Mouse (Mus musculus) urinary bladder, adult 2 months (tissue): ENCODE measurements around the gene Fgfr2. TPM values are rescaled to one million over a fixed set of nuclear protein-coding genes. Genes with fewer than 3 reads are reported as not detected.

Source experiments
- DNase-seq: peaks from one replicate; pipeline ENCODE4 v3.0.0; 2022; ENCODE audit warnings: low spot score
- polyA plus RNA-seq: library from polyadenylated mRNA; depleted of rRNA; stranded (reverse); fragments of >200 nt; gene quantifications from 2 replicates; pipeline ENCODE4 v1.2.3, GENCODE M21; 2012

Fgfr2 gene
- polyA plus RNA-seq, 1 experiment, result 80.2 TPM

DNA sequence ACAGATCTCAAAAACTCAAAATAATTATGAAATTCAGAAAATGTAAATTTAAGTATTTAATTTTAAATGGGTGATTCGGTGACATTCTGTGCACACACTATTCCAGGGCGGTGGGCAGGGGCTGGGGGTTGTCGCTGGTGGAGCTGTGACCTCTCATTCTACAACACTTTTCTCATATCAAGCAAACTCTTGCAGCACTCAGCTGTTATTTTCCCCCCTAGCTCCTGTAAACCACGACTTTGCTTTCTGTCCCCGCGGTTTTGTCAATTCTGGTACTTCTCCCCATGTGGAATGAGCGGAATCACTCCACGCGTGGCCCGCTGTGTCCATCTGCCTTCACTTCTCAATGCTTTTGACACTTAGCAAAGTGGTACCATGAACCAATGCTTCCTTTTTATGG, 2549.4 kb downstream of the Fgfr2 start:
- no peak for DNase-seq

DNA sequence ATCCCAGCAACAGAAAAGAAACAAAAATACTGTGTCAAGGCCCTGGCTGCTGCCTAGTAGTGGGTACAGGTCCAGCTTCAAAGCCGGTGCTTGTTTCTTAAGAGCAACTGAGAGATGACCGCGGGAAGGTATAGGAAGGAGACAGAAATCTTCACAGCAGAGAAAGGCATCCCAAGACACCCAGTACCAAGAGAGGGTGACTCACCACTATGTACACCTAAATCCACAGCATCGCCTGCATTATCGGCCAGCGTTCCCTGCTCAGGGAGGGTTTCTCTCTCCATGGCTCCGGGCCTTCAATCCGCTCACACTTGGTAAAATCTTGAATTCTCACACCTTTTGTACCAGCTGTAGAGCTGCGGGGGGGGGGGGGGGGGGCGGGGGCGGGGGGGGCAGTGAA, 2550.3 kb downstream of the Fgfr2 start, which contains the start of gene Nsmce4a:
Gene Nsmce4a, minus strand, starts transcription at position 298 of the 400 bp plus-strand sequence.
- DNase-seq, result no peak

DNA sequence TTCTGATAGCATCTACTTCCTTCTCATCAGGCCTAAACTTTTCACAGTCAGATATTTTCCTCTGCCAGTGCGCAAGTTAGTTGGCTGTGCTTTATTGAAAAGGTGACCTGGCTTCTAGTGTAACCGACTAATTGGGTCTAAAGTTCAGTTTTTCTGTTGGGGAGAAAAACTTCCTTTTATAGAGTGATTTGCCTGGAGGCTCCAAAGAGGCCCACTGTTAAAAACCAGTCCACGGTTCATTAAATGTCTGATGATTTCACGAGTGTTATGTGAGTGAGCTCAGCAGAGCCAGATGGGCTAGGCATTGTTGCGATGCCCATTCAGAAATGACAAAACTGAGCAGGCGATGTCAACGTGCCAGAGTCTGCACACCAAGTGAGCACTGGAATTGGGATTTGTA, 2552.7 kb downstream of the Fgfr2 start:
- no peak for DNase-seq

DNA sequence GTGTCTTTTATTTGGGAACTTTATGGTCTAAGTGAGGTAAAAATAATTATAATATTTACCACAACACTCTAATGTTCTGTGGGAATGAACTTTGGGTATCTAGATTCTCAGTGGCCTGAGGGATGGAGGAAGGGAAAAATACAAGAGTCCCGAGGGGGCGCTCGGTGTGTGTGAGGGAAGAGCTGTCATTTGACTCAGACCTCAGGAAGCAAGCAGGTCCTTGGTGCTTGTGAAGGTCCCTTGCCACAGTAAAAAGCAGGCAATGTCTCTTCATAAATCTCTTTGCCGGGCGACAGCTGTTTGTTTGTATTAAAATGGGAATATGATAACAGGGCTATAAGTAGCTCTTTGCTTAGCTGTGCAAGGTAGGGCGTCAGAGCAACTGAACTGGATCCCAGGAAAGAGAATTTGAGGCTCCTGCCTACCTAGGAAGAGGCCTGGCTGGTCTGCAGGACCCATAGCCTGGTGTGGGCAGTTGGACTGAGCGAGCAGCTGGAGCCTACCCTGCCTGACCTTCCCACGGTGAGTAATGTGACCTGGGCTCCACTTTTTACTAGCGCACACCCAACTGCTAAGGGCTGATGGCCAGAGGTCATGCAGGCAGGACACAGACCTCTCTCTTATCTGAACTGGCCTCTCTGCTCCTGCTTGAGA, 2554.2 kb downstream of the Fgfr2 start:
- no peak for DNase-seq

DNA sequence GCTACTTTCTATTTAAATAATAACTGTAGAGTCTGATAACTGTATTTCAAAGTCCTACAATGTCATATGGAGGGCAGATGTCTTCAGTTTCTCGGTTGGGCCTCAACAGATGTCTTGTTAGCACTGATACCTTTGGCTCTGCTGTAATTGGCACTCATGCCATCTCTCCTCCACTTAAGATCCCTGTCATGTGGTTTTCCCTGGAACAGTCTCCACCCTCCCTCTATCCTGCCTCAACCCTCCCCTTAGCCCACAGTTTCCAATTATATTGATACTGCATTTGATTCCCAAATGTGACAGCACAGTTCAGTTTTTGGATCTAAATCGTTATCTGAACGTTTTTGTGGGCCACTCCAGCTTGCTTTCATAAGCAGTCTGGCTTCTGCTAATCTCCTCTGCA, 2558.6 kb downstream of the Fgfr2 start:
- DNase-seq, result no peak

DNA sequence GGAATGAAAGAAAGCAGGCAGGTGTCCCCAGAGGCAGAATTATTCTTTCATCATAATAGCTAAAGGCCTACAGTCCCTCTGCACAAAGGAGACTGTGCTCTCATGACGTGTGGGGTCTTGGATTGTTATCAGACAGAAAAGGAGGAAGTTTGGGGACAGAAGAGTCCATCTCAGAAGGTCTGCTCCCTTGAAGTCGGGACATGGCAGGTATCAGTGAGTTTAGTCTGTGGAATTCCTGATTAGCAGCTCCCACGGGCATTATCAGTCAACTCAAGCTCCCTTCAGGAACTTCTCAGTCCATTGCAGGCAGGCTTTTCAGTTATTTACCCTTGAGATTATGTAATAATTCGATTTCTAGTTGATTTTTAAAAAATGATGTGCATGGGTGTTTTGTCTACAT, 2559.3 kb downstream of the Fgfr2 start:
- DNase-seq, result no peak

DNA sequence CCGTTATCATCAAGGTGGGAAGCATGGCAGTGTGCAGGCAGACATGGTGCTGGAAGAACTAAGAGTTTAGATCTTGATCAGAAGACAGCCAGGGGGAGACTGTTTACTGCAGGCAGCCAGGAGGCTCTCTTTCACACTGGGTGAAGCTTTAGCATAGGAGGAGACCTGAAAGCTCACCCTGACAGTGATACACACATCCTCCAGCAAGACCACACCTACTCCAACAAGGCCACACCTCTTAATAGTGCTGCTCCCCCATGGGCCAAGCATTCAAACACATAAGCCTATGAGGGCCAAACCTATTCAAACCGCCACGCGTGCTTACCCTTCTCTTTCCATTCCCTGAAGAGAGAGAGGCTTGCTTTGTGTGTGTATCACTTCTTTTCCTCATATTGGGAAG, 2559.9 kb downstream of the Fgfr2 start:
- DNase-seq, result no peak

DNA sequence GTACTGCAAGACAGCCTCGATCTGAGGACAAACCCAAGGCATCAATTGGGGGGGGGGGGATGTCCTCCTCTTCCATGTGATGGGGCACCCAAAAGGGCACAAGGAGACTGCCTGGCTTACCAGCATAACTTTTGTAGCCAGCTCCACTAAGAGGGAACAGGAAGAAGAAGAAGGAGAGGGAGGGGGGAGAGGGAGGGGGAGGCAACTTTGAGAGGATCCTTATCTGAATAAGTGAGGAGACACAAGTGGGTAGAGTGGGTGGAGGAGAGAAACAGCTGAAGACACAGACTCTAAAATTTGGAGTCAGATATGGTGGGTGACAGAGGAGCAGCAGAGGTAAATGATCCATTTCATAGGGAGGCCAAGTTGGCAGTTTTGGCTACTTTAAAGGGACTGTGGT, 2562.2 kb downstream of the Fgfr2 start:
- no peak for DNase-seq

DNA sequence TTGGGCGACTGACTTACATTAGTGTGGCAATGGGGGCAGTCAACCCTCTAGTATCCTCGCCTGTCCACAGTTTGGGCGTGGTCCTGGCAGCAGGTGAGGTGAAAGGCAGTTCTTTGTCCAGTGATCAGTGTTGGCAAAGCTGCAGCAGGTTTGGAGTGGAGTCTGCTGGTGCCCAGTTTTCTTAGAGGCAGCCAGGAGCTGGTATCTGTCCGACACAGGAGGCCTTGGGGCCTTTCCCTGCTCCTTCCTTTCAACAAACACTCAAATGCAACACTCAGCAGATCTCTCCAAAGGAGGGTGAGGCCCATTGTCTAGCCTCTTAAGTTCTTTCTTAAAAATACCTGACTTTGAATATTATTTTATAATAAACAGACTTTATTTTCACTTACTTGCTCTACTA, 2564.6 kb downstream of the Fgfr2 start:
- no peak for DNase-seq

DNA sequence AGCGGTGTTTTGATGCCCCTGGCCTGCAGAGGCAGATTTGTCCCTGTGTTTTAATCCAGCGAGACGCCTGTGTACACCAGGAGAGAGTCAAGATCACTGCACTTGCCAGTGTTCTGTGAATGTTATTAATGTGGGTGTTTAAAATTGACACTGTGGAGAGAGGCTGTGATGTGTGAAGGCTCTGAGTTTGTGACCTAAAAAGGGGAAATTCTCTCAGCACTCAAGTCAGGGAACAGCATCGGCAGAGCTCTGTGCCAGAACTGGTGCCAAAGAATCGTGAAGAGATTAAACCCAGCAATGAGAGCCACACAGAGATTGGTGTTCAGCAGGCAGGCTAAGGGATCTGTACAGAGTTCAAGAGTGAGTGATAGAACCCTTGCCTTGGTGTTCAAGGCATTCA, 2567.6 kb downstream of the Fgfr2 start:
- DNase-seq, result no peak

DNA sequence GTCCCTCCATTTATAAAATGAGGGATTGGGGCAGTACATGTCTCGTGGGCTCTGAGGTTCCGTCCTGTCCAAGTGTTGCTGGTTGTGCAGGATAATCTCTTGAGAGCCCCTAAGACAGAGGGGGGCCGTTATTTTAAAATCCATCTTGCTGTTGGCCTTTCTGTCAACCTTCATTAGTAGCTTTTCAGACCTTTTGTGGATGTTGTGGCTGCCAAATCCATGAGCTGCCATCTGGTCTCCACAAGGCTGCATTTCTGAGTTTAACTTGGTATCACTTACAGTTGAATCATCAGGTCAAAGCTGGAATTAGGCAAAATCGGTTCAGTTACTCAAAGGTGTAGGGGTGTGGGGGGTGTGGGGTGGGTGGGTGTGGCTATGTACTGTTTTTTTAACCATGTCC, 2569.8 kb downstream of the Fgfr2 start:
- no peak for DNase-seq

DNA sequence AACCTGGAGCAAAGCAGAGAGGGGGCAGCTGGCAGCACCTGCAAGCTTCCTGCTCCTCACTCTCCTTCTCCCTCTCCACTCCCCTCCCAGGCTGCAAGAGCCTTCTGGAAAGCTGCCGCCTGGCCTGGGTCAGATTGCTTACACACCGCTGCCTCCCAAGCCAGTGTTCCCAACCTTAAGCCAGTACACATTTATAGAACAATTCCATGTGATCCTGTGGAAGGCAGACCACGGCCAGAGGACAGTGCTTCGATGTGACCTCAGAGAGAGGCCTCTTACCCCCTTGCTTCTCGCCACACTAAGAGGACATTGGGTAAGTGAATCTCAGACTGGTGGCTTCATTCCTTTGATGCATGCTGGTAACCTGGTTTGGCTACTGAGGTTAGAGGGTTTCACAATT, 2570.4 kb downstream of the Fgfr2 start:
- no peak for DNase-seq

DNA sequence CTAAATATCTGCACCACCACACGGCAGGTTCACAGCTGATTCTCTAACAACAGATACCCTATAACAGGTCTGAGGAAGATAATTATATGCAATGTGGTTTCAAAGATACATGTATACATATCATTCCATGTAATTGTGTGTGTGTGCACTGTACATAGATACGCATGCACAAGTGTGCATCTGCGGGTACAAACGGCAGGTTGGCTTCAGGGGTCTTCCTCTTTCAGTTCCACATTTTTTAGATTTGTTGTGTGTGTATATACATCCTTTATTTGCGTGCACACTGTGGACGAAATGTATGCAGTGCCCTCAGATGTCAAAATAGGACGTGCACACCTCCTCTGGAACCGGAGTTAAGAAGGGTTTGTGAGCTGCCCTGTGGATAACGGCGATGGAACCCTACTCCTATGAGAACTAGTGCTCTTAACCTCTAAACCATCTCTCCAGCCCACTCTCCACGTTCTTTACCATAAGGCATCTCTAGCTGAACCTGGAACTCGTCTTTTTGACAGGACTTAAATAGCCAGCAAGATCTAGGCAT, 2575.4 kb downstream of the Fgfr2 start:
- no peak for DNase-seq

DNA sequence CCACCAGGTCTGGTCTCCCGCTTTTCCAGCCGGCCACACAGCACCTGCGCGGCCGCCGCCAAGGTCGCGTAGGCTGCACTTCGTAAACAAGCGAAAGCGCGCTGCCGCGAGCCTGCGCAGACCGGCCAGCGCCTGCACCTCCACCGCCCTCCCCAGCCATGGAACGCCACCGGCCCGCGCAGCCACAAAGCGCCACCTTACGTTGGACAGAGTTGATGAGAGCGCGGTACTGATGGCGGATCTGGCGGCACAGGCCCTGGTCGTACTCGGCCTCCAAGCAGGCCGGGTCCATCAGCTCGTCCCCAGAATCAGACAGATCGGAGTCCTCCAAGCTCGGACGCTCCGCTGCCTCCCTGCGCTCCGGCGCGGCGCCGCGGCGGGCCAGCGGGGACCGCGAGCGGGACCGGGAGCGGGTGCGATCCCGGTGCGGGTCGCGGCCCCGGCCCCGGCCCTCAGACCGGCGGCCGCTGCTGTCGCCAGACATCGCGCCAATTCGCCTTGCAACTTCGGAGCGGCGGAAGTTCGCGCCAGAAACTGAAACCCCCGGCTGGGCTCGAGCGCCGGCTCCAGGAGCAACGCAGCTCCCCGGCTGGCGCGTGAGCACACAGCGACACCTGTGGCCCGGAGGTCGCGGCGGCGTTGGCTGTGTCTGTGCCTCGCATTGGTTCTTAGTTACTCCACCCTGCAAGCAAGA, 2576.2 kb downstream of the Fgfr2 start:
- peak; percentile 87 for DNase-seq

DNA sequence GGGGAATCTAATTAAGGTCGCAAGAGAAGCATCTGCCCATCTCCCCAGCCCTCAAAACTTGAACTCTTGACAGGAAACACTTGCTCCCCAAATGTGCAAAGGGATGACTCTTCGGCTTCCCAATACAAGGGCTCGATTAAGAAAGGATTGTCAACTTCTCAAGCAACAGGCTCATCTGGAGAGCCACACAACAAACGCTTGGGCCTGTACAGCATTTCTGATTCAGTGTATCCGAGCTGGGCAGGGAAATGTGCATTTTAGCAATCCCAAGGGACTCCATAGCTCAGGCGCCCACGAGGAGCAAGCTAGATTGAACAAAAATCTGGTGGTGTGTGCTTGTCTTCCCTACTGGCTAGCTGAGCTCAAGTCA, 2576.7 kb downstream of the Fgfr2 start:
- no peak for DNase-seq

DNA sequence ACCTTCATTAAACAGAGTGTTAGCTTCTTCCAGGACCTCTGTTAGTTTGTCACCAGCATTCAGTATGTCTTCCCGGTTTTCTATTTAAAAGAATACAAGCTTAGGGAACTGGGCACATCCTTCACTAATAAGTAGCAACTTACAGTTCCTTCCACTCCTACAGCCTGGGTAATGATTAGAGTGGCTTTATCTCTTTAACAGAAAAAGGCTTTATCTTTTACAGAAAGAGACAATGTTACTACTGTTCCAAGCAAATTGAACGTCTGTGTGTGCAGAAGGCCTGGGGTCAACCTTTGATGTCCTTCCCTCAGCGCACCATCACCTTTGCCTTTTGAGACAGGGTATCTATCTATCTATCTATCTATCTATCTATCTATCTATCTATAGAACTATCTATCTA, 2577.3 kb downstream of the Fgfr2 start:
- DNase-seq, result no peak

DNA sequence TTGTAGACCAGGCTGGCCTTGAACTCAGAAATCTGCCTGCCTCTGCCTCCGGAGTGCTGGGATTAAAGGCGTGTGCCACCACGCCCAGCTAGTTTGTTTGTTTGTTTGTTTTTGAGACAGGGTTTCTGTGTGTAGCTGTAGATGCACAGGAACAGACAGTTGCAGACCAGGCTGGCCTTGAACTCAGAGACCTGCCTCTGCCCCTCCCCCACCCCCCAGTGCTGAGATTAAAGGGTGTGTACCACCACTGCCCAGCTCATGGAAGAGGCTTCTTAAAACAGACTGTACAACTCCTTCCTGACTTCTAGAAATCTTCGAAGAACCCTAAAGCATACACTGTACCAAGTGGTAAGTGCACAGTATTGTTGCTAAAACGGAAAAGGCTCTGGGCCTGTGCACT, 2577.7 kb downstream of the Fgfr2 start:
- no peak for DNase-seq

DNA sequence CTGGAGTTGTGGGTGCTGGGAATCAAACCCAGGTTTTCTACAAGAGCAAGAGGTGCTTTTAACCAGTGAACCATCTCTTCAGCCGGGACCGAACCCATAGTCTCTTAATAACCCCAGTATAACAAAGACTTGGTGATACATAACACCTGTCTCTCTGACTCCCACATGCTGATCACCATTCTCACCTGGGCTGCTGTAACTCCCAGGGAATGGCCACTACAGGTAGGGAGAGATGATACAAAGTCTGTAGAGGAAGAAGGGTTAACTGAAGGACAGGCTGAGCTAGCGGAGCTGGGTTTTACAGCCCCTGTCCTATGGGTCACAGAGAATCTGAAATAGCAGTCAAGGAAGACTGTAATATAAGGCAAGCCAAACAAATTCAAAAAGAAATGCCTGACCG, 2580.0 kb downstream of the Fgfr2 start:
- DNase-seq, result no peak

DNA sequence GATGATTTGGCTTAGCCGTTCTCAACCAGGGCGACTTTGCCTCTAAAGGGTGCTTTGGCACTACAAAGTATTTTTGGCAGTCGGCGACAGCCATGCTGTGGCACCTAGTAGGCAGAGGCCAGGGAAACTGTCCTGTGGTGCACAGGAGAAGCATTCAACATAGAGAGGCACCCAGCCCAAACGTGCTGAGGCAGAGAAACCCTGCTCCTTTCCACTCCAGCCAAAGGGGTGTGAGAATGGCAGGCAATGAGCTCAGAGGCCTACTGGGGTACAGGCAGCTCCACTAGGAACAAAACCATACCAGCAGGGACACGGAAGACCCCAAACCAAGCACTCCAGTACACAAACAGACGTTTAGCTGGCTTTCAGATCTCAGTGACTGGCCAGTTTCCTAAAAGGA, 2583.0 kb downstream of the Fgfr2 start:
- DNase-seq, result no peak

DNA sequence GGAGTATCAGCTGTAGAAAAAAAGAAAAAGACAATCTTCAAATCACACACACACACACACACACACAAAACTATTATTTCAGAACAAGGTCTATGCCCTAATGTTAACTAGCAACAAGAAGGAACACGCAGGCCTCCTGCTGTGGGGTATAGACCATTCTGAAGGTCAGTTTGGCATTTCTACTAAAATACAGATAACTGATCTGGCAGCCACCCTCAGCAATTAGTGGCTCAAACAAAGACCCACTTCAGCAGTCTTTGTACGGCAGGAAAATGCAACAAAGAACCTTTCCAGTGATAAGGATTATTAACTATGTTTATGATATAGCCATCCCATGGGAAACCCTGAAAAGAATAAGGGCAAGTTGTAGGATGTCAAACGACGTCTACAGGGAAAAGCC, 2586.1 kb downstream of the Fgfr2 start:
- DNase-seq, result no peak

DNA sequence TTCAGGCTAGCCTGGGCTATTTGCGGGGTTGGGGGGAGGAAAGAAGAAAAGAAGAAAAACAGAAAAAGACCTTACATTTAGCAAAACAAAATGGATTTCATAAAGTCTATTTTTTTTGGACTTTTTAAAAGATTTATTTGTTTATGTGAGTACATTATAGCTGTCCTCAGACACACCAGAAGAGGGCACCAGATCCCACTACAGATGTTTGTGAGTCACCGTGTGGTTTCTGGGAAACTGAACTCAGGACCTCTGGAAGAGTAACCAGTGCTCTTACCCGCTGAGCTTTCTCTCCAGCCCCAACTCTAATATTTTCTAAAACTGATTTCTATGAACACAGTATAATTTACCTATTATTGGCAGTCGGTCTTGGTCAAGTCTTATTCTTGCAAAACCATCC, 2588.0 kb downstream of the Fgfr2 start:
- no peak for DNase-seq

DNA sequence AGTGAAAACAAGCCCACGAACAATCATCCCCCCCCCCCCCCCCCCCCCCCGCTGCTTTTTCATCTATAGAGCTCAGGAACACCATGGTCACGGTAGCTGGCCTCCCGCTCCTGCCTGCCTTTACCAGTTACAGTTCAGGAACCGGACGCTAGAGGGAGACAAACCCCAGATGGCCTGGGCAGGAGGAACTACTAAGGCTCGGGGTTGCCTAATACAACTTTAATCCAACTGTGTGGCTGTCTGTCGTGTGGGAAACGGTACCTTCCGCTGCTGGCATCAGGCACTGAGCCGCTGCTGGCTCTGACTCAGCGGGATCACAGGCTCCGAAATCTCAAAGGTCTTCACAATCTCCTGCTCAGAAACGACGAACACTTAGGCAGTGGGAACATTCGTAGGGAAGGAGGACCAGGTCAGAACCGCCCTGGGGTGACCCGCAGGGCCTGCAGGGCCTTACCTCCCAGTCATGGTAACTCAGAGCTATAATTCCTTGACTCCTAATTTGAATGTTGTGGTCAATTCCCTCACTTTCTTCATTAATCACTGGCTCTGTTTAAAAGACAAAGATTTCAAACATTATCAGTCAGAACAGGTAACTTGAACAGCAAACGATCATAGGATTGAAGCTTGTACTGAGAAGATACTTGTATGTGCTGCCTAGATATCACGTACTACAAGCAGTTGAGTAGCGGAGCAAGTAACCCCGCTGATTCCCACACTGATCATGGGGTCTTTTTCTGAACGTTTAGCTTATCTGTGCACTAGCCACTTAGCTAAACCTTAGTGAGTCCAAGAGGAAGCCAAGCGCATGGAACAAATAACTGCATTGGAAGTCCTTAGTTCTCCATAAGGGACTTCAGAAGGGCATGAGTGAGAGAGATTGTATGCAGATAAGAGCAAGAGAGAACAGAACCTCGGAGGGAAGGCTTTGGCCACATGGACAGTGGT, 2589.6 kb downstream of the Fgfr2 start:
- DNase-seq, result peak; percentile 63
